Mouse (Mus musculus): ENCODE data around the gene Mertk.
"Not testable (repeated sequence)": the region's sequence is repeated elsewhere in the genome, so short reads cannot be mapped to it uniquely, and the experiment has no call there.

The Mertk gene

DNA sequence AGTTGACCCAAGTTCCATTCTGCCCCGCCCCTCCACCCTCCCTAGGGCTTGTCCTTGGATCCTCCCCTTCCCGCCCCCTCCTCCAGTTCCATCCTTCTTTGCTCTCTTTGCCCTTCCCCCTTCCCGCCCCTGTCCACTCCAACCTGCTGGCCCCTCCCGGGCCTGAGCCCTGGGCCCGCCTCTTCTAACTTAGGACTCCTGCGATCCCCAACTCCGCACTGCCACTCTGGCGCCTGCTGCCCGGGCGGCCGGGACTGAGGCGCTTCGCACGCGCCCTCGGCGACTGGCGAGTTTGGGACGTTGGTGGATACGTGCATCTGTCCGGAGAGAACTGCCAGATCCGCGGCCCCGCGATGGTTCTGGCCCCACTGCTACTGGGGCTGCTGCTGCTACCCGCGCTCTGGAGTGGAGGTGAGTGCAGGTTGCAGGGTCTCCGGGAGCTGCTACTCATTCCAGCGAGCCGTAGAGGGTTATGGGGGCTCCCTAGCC lies at the start of gene Mertk:
Gene Mertk, plus strand, starts transcription at position 264 of the 489 bp plus-strand sequence.
- DNase-seq (ENCODE audit: low spot score in 2 of 2), result peak; percentile 55 to 61

DNA sequence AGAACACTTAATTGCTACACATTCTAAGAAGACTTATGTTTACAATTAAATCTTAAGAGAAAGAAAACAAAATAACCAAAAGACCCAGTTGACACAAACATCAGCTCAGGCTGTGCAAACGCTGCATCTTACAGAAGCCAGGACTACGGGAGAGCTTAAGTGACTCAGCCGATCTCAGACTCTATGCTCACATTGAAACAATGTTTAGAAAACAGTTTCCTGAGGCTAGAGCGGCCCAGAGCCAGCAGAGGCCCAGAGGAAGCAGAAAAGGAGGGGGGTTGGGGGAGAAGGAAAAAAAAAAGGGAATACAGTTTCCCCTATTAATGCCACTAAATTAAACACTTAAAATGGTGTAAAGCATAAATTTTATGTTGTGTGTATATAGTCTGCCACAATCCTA lies 18.1 kb upstream of the Mertk start:
- no peak for DNase-seq (ENCODE audit: low spot score in 2 of 2)

DNA sequence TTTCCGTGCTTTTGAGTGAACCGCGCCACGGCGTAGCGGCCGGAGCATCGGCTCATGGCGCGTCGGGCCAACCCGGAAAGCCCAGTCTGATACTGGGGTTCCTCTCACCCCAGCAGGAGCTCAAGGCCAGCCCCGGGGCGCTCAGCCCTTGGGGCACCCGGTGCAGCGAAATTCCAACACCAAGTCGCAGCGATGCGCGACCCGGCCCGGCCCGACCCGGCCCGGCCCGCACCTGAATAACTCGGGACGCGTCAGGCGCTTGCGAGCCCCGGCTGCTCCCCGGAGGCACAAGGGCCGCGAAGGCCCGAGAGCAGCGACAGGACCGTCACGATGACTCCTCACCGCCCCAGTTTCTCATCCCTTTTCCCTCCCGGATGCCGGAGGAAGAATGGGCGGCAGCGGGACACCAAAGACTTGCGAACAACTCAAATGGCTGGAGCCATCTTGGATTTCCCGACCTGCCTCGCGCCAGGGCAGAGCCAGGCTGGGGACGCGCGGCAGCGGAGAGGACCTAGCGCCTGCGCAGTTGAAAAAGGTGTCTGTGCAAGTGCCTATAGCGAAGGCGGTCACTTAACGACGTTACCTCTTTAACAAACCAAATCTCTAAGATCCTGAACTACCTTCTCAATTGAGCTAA lies 11.7 kb upstream of the Mertk start, which contains the start of gene Anapc1:
Gene Anapc1, minus strand, starts transcription at position 471 of the 637 bp plus-strand sequence.
- DNase-seq (ENCODE audit: low spot score in 2 of 2), result peak; percentile 69 to 82

DNA sequence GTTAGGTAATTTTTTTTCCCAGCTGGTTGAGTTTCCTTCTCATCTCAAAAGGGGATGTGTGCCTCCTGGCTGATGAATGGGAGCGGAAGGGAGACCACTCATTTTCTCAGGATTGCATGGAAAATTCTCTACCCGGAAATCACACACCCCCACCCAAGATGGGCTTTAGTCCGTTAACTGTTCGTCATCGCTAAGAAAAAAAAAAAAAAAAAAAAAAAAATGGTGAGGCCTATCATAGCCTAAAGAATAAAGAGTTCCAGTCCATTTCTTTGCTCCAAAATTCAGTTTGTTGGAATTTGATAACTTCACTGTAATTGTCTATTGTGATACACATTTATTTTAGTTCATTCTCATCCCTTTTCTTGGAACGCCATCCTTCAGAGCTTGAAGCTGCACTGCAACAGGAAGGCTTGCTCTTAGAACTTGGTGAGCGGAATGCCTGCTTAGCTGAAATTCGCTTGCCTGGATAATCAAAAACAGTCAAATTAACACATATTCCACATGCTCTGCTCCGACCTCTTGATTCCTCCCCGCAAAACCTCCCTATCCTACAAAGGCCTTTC lies 11.1 kb upstream of the Mertk start:
- DNase-seq (ENCODE audit: low spot score in 2 of 2), result no peak

DNA sequence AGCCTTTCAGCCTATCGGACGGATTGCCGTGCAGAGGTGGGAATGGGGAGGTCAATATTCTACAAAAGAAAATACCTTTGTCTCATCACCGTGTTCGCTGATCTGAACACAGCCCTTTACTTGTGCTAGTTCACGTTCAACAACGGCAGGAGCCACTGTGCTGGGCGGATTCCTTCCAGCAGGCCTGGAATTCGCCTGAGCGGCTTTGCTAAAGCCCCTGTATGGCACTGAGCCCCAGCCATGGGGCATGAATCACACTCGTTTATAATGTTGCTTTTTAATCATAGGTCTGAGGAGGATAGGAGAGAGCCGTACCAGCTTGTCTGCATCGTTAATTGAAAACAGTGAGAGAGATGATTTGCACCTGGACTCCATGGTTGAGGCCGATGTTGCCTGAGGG lies 6.4 kb upstream of the Mertk start:
- no peak for DNase-seq (ENCODE audit: low spot score in 2 of 2)

DNA sequence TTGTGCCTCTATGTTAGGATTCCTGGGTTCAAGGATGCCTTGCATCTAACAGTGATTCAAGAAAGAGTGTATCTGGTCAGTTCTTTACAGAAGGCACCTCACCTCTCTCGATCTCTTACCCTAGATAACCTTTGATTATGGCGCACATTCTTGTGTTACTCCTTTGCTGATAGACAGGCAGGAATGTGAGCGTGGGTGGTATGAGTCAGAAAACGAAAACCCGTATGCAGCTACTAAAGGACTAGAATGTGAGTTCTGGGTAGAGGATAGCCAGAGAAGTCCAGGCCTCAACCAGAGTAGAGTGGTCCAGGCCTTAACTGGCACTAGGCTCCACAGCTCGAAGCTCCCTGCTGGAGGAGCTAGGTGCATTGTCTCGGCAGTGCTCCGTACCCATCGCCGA lies 6.0 kb upstream of the Mertk start:
- DNase-seq (ENCODE audit: low spot score in 2 of 2), result no peak

DNA sequence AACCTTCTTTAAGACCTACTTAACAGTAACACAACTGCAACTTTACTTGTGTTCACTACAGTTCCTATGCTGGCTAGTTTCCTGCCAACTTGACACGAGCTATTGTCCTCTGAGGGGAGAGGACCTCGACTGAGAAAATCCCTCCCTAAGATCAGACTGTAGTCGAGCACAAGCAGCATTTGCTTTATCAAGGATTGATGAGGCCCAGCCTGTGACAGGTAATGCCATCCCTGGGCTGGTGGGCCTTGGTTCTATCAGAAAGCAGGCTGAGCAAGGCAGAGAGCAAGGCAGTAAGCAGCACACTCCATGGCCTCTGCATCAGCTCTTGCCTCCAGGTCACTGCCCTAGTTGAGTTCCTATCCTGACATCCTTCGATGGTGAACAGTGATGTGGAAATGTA lies 5.5 kb upstream of the Mertk start:
- no peak for DNase-seq (ENCODE audit: low spot score in 2 of 2)

DNA sequence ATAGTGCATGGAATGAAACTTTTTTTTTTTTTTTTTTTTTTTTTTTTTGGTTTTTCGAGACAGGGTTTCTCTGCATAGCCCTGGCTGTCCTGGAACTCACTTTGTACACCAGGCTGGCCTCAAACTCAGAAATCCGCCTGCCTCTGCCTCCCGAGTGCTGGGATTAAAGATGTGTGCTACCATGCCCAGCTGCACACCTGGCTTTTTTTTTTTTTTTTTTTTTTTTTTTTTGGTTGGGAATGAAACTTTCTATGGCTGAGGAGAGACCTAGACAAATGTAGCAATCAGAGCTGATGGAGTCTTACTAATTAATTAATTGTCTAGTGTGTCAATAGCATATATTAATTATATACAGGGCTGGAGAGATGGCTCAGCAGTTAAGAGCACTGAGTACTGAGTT lies 4.9 kb upstream of the Mertk start:
- DNase-seq (ENCODE audit: low spot score in 2 of 2), result not testable (repeated sequence)

DNA sequence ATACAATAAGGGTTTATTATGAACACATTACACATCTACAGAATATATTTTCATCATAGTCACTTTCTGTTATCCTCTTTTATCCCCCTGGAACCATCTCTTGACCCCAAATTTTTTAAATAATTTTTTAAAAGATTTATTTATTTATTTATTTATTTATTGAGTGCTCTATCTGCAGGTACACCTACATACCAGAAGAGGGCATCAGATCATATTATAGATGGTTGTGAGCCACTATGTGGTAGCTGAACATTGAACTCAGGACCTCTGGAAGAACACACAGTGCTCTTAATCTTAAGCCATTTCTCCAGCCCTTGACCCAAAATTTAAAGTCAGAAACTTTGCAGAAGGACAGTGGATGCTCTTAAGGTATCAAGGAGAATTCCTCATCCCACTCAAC lies 4.2 kb upstream of the Mertk start:
- no peak for DNase-seq (ENCODE audit: low spot score in 2 of 2)

DNA sequence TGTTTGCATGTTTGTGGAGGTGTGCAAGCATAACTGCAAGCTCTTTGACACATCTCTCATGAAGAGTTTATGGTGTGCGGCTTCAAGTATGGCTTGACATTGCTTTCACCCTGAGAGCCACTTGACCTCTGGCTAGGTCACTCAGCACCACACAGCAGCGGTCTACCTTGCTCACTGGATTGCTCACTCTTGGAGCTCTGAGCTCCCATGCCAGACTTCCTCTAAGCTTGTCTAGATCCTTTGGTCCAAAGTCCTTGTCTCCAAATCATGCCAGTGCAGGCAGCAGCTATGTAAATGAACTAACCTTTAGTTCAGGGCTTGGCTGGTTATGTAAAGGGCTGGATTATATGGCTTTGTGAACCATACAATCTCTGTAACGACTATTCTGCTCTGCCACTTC lies 2.3 kb upstream of the Mertk start:
- DNase-seq (ENCODE audit: low spot score in 2 of 2), result no peak

DNA sequence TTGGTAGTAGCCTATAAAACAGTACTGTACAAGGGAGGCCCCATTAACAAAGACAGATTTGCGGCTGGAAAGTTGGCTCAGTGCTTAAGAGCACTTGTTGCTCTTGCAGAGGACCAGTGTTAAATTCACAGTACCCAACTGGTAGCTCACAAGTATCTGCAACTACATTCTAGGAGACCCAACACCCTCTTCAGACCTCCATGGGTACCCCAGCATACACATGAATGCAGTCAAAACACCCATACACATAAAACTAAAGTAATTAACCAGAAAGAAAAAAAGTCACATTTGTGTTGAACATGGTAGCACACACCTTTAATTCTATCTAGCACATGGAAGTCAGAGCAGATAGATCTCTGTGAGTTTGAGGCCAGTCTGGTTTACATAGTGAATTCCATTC lies 1.7 kb upstream of the Mertk start:
- DNase-seq (ENCODE audit: low spot score in 2 of 2), result no peak

DNA sequence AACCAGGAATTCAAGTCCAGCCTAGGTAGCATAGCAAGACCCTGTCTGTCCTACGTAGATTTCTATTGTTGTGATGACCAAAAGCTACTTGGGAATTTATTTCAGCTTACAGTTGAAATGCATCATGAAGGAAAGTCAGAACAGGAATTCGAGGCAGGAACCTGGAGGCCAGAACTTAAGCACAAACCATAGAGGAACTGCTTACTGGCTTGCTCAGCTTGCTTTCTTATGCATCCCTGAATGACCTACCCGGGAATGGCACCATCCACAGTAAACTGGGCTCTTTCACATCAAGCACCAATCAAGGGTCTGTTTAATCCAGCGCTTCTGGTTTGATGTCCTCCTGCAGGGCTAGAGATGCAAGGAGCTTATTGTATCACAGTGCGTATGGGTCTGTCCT lies 1.2 kb upstream of the Mertk start:
- DNase-seq (ENCODE audit: low spot score in 2 of 2), result no peak

DNA sequence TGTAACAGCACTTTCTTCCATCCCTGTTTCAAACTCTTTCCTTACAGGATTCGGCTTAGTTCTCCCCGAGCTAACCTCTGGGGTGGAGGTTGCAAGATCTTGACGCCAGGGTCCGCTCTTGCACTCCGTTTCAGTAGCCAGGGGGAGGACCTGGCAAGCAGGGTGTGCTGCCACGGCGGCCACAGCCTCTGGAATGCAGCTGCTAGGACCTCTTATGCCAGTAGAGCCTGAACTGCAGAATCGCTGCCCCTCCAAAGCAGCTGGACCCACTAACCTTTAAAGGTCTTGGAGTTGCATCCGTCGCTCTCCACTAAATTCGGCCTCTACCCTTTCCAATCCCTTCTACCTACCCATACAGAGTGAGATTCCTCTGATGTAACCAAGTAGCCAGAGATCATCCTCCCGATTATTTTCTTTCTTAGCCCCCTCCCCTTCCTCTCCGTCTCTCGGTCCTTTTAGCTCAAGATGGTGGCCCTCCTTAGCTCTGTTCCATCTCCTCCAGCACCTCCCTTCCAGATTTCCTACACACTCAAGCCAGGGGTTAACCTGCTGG lies 540 bp upstream of the Mertk start:
- peak; percentile 60 to 76 for DNase-seq (ENCODE audit: low spot score in 2 of 2)

DNA sequence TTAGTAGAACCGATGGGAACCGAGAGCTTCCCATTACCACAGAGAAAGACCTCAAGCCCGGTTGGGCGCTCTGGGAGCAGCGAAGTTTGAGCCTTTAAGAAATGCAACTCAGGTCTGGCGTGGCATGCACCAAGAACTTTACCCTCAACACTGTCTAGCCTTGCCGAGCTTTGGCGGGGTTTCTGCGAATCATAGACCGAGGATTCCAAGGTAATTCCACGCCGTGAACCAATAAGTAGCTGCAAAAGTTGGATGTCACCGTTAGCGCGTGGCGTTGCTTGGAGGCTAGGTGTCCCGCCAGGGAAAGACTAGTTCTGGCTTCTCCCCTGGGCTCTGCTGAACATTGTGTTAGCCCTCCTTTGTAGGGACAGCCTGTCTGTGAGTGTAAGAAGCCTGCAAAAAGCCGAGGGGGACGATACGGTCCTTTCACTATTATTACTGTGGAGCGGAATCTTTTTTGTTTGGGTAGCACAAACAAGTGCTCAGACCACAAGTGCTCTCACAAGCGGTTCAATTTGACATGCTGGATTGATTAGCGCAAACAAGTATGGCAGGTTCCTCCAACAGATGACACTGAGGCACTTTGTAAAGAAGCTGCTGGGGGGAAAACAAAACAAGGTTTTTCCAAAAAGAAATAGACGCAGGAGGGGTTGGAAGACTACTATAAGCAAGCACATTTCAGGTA lies 587 bp downstream of the Mertk start:
- DNase-seq (ENCODE audit: low spot score in 2 of 2), result no peak

DNA sequence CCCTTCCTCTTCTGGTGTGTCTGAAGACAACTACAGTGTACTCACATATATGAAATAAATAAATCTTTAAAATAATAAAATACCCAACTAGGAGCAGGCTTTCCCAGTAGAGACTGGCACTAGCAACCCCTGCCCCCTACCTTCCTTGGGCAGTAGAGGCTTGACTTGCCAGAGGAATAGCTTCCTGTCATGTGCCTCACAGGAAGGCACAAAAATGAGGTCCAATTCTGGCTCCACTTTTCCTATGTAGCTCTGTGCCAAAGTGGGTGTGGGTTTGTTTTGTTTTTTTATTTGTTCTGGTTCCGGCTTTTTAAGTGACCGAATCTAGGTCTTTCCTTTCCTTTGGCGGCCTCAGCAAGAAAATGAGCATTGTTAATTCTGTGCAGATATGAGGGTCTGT lies 5.7 kb downstream of the Mertk start:
- DNase-seq (ENCODE audit: low spot score in 2 of 2), result no peak

DNA sequence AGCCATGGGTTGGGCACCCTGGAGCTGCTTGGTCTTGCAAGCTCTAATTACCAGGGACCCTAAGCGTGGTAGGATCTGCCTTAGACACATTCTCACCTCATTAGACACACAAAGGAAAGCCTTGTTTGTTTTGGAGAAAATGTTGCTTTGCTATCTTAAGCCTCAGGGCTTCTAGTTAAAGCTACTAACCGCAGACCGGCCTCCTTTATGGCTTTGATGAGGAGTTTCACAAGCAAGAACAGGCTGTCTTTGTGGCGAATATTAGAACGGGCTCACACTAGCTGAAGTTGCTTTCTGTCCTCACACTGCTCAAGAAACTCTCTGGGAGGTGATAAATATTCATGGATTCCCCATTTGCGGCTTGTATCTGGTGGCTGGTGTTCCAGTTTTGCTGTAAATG lies 10.5 kb downstream of the Mertk start:
- no peak for DNase-seq (ENCODE audit: low spot score in 2 of 2)

DNA sequence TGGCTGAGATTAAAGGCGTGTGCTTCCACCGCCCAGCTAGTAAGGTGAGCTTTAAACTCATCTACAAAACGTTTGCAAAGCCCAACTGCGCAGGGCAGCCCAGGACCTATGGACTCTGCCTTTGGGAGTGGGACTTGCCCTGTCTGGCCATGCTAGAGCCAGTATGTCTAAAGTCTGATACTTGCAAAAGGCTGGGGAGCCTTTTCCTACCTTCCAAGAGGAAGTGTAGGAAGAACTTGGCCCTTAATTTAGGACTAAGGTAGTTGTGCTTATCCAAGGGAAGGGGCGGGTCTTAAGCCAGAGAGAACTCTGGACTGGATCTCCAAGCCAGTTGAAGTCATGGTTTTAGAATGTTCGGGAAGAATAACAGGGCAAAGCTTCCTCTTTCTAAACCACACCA lies 11.9 kb downstream of the Mertk start:
- DNase-seq (ENCODE audit: low spot score in 2 of 2), result no peak

DNA sequence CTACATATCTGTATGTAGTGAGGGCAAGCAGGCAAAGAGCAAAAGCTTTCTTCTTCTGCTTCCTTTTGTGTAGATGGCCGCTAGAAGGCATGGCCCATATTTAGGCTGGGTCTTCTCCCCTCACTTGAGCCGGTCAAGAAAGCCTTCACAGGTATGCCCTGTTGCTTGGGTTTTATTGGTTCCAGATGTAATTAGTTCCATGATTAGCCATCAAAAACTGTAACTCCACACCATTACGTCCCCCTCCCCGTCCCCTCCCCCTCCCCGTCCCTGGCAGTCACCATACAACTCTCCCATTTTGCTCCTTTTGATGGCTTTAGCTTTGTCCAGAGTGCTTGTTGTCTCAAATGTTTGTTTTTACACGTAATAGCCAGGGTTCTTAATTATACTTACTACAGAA lies 14.2 kb downstream of the Mertk start:
- no peak for DNase-seq (ENCODE audit: low spot score in 2 of 2)

DNA sequence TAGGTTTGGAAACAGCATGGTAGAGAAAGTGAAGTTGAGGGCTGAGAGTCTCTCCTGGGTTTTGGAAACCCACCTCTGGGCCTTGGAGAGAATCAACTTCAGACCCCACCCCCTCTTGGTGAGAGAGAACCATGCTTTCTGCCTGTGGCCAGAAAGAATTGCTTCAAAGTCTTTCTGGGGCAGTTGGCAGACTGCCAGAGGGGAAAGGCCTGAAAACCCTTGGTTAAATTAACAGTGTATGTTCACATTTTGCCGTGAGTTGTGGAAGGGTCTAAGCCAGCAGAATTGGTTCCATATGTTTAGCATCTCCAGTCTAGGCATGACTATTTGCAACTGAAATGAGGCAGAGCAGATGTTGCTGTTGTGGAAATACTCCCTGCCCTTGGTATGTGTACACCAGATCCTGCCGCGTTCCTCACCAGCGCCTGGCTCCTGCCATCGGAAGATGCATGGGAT lies 14.8 kb downstream of the Mertk start:
- no peak for DNase-seq (ENCODE audit: low spot score in 2 of 2)

DNA sequence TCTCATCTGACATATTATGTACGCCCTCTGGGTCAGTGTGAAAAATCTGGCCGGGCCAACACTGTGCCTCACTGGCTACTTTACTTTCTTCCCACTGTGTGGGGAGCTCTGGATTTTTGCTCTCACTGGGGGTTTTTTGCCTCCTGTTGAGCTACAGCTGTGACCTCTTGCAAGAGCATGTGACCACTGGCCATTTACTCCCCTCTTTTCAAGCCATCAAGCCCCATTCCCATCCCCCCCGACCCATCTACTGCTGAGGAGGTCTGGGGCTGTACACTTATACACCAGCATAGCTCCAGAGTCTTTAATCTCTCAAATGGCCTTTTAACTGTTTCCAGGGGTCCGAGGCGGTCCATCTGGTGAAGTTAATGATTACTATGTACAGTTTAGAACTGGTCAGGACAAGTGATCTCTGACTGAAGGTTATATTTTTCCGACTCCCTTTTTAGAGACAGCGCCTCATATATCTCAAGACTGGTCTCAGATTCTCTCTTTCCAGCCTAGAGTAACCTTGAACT lies 16.0 kb downstream of the Mertk start:
- DNase-seq (ENCODE audit: low spot score in 2 of 2), result no peak

DNA sequence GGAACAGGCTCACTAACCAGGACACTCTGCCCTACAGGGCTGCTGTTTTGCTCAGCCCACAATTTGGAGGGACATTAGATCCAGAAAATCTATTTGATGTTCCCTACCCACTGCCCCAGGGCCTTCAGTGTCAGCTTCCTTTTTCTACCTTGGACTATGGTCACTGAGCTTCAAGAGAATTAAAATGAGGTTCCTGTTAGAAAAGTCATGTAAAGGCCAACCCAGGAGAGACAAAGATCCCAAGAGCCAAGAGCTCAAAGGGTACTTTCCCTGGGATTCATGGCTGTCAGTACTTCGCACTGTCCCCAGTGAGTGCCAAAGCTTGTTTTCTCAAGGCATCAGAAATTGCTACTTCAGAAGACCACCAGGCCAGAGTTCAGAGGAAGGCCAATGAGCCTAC lies 17.2 kb downstream of the Mertk start:
- no peak for DNase-seq (ENCODE audit: low spot score in 2 of 2)

DNA sequence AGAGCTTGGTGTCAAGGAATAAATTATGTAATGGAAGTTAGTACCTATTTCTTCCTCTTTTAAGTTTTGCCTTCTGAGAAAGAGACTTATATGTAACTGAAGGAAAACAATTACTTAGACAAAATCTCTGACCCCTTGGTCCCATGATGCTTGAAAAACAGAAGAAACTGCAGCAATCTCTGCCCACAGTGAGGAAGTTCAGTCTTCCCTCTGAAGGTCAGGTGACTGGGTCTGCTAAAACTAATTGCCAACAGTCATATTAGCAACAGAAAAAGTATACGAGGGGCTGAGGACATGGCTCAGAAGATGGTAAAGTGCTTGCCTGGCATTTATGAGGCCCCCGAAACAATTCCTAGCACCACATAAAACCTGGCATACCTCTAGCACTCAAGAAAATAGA lies 20.6 kb downstream of the Mertk start:
- DNase-seq (ENCODE audit: low spot score in 2 of 2), result no peak
